Mouse (Mus musculus) c-Kit-positive CD71-negative TER-119-negative erythroid progenitor cells, embryonic 14.5 days (primary cell): ENCODE measurements around the gene Gpx4.
"Not testable (repeated sequence)": the region's sequence is repeated elsewhere in the genome, so short reads cannot be mapped to it uniquely, and the experiment has no call there.

ENCODE experiments used
- DNase-seq: peaks from one replicate; pipeline ENCODE4 v3.0.0-alpha.2; 2013; ENCODE audit warnings: low read depth

The Gpx4 gene

DNA sequence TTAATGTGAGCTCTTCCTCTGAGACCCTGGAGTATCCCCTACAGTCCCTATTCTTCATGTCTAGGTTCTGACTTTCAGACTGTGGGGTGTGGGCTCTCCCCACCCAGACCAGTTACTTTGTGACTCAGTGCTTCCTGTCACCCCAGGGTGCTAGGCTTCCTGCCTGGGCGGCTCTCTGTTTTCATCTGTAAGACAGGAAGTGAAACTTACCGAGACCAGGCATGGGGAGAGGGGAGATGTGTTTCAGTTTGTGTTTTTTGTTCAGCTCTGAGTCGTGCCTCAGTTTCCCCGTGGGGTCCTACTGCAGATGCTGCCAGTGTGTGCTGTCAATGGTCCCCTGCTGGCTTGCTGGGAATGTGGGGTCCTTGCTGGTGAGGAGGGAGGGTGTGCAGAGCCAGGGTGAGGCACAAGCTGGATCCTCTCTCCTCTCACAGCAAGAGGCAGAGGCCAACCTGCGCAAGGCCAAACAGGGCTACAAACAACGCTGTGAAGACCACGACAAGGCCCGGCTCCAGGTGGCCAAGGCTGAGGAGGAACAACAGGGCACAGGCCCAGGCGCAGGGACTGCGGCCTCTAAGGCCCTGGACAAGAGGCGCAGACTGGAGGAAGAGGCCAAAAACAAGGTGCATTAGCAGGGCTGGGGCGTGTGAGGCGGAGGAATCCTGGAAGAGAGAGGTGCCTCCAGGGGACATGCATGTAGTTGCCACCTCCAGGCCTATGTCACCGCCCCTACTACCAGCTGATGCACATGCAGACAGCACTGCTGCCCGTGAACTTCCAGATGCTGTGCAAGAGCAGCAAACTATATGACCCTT lies 22.5 kb upstream of the Gpx4 start:
- no peak for DNase-seq

DNA sequence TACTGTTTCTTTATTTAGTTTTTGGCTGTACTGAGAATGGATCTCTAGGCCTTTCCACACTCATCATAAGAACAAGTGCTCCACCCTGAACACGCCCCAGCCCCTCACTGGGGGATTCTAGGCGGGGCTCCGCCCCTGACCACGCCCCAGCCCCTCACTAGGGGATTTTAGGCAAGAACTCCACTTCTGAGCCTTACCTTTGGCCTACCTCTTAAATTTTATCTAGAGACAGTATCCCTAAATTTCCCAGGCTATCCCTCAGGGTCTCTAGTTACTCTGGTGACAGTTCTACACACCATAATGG lies 22.0 kb upstream of the Gpx4 start:
- no peak for DNase-seq

DNA sequence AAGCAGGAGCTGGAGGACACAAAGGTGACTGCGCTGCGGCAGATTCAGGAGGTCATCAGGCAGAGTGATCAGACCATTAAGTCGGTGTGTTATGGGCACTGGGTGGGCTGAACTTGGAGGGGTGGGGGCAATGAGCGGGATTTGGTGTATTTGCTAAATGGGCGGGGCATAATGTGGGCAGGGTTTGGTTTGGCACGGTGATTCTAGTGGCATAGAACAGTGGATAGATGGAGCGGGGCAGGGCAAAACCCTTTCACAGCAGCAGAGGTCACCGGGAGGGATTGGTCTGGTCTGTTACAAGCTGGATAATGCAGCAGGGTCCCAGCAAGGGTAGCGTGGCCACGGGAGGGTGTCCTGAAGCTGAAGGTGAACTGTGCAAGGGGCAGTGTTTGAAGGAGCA lies 21.5 kb upstream of the Gpx4 start:
- DNase-seq: no peak

DNA sequence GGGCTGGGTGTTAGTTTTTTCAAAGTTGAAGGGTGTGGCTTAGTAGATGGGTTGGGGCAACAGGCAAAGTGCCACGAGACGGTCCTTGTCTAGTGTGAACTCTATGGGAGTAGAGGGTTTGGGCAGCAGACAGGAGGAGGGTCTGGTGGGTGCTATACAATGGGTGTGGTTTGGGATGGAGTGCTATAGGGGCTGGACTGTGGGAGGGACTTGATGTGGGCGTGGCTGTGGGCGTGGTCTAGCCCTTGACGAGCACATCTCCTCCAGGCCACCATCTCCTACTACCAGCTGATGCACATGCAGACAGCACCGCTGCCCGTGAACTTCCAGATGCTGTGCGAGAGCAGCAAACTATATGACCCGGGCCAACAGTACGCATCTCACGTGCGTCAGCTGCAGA lies 21.1 kb upstream of the Gpx4 start:
- no peak for DNase-seq

DNA sequence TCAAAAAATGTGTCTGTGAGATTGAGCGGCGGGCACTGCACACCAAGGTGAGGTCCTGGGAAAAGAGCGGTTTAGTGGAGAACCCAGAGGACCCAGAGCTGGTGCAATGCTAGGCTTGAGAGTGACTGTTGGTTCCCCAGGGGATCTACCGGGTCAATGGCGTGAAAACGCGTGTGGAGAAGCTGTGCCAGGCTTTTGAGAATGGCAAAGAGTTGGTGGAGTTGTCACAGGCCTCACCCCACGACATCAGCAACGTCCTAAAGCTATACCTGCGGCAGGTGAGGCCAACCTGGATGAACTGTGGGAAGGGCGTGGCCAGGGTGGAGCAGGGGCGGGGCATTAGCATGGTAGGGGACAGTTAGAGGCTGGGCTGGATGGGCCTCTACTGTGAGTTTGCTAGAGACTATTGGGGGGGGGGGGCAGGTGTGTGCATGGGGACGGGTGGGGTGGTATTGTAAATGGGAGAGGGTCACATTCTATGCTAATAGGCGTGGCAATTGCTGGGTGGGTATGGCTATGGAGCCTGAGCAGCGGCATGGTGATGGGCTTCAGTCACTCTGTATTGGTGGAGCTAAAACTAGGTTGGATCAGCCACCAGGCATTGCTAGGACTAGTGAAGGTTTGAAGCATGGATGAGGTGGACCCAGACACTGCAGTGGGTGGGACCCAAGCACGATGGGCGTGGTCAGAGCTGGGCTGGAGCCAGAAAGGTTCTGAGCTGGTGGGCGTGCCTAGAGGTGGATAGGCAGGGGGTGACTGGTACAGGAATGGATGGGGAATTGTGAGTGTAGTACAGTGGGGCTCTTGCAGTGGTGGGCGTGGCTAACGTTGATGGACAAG lies 19.1 kb upstream of the Gpx4 start:
- DNase-seq: no peak

DNA sequence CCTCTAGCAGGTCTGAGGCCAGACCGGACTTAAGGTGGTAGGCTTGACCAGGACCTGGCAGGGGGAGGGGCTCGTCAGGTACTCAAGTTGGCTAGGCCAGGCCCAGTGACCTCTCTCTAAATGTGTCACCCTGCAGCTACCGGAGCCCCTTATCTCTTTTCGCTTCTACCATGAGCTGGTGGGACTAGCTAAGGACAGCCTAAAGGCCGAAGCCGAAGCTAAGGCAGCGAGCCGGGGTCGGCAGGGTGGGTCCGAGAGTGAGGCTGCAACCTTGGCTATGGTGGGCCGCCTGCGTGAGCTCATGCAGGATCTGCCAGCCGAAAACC lies 18.5 kb upstream of the Gpx4 start:
- no peak for DNase-seq

DNA sequence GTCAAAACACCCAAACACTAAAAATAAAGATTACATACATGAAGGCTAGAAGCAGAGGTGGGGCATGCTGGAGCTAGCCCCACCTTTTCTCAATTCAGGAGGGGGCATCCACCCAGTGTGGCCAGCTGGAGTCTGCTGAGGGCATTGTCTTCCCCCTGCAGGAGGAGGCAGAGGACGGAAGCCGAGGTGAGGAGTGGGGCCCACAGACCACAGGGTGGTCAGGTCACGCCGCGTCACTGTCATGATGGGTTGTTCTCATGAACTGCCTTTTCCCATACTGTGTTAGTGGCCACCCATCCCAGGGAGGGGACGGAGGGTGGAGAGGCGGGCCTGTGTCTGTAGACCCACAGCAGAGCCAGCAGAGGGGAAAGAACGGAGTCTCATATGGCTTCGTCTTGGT lies 16.8 kb upstream of the Gpx4 start:
- no peak for DNase-seq

DNA sequence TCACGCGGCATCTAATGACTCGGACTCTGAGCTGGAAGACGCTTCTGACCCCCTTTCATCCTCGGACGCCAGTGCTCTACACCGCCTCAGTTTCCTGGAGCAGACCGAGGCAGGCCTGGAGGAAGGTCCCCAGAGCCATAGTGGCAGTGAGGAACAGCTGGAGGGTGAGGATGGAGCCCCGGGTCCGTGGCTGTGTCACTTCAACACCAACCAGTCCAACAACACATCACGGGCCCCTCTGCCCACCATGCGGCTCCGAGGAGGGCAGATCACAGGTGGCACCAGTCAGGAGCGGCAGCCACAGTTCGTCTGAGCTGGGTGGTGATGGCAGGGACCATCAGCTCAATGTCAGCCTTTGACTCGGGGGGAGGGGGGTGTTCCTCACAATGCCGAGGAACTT lies 16.2 kb upstream of the Gpx4 start:
- DNase-seq: no peak

DNA sequence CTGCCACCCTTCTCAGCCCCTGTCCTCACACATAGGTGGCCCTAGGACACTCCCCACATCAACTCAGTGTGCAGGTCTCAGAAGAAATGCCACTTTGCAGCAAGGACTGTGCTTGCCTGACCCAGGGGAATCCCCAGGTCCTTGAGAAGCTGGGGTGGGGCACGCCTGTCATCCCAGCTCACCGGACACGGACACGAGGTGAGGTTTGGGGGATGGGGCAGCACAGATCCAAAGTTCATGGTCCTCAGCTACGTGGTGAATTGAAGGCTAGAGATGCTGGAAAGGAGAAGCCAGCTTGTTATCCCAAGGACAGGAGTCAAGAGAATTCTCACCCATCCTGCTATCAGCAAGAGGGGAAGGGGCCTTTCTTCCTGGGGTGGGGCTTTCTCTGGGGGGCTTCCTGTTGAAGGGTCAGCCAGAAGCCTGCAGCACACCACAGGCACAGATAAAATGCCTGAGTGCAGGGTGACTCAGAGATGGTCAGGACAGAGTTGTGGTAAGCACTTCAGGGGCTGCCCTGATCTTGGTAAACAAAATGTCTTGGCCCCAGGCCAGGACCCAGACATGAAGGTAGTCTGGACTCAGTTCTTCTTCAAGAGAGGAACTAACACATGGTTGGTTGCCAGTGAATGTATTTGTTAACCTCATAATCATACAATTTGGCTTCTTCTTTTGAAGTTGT lies 14.0 kb upstream of the Gpx4 start:
- DNase-seq: peak; percentile 72

DNA sequence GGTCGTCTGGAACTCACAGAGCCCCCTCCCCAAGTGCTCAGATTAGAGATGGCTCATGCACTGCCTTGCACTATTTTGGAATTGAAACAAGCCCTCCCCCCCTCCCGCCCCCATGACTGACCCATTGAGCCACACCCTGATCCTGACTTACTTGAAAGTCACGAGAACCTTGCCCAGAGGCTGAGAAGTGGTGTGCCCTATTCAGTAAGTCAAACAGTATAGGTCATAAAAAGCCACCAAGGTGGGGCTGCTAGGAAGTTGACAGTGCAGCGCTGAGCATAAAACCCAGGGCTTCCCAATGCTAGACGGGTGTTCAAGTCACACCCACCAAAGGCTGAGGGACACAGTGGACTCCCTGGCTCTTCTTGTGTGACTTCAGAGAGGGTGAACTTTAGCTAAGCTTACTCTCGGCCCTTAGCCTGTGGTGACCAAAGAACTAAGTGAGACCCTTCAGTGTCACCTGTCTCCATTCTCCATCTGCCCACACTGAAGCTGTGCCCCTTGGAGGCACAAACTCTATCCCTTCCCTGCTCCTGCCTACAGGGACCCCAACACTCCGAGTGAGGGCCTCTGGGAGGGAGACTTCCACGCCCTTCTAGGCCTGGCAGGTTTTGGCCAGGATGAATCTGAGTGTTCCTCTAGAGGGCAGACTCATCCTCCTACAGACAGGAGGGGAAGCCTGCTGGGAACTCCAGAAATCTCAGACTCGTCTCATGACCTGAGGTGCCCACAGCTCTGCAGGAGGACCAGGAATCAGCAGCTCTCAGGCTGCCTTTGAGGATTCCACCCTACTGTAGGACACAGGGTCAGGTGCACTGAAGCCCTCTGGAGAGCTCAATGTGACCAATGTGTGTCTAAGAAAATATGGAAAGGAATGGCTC lies 13.2 kb upstream of the Gpx4 start:
- no peak for DNase-seq

DNA sequence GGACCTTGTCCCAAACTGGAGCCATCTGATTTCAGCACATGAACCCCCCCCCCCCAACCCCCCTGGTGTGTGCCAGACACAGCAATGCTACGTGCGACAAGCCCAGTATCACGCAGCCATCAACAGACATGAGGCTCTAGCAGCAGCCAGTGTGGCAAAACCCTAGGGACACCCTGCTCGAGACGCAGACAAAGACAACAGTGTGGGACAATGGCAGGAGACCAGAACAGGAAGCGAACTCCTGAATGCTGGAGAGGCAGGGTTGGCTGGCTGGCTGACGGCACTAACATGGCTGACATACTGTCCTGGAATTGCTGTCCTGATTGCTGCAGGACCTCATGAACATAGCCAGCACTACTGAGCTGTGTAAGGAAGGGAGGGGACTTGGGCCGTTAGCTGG lies 11.8 kb upstream of the Gpx4 start:
- no peak for DNase-seq

DNA sequence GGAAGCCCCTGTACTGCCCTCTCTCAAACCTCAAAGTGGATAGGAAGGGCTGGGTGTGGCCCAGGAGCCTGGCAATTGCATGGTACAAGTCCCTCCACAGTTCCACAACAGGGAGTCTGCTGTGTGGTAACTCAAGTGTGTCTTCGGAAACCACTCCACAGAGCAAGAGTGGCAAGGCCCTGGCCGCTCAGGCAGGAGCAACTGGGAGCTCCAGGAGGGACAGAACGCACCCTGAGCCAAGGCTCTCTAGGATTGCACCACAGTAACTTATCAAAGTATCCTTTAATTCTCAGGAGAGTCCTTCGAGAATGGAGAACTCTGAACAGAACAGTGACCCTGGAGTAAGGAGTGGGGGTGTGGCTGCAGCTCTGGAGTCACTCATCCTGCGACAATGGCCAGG lies 11.3 kb upstream of the Gpx4 start:
- DNase-seq: no peak

DNA sequence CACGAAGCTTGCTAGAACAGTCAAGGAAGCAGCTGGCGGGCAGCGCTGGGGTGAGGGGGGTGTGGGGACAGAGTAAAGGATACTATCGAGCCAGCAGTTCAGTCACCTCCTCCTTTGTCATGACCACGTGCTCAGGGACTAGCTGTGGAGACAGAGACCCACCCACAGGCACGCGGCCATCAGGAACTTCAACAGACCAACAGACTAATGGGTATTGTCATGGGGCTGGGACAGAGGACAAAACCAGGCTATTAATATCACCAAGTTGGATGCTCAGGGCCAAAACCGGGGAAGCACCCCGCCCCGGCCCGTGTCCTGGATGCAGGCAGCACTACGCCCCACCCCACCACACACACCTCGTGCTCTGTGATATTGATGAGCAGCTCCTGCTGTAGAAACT lies 10.1 kb upstream of the Gpx4 start:
- DNase-seq: no peak

DNA sequence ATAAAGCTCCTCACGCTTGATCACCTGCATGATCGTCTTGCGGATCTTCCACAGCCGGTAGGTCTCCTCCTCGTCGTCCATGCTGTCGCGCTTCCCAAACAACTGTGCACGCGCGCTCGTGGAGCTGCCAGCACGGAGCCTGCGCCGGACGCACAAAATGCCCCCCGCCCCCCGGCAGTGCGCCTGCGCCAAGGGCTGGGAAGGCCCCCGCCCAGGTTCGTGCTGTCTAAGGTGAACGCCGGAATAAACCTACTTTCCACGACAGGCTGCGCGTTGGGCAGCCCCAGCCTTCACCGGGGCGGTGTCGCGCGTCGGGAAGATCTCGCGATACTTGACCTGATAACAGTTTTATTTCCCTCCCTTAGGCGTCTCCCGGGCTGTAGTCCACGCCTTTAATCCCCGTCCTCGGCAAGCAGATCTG lies 7.4 kb upstream of the Gpx4 start, which contains the start of gene Polr2e:
Gene Polr2e, minus strand, starts transcription at position 237 of the 421 bp plus-strand sequence.
- peak; percentile 97 for DNase-seq

DNA sequence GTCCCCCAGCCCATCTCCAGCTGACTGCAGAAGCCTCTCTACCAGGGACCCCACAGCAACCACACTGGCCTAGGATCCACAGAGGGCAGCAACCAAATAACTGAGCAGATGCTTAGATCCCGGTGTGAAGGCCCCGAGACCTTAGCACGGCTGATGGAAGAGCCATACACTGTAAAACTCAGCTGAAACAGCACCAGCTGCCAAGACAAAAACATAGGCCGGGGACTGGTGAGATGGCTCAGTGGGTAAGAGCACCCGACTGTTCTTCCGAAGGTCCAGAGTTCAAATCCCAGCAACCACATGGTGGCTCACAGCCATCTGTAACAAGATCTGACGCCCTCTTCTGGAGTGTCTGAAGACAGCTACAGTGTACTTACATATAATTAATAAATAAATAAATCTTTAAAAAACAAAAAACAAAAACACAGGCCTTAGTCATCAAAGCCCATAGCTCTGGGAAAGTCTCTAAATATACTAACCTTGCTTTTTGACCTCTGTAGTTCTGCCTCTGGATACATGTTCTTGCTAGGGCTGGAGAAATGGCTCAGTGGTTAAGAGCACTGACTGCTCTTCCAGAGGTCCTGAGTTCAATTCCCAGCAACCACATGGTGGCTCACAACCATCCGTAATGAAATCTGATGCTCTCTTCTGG lies 5.4 kb upstream of the Gpx4 start:
- not testable (repeated sequence) for DNase-seq

DNA sequence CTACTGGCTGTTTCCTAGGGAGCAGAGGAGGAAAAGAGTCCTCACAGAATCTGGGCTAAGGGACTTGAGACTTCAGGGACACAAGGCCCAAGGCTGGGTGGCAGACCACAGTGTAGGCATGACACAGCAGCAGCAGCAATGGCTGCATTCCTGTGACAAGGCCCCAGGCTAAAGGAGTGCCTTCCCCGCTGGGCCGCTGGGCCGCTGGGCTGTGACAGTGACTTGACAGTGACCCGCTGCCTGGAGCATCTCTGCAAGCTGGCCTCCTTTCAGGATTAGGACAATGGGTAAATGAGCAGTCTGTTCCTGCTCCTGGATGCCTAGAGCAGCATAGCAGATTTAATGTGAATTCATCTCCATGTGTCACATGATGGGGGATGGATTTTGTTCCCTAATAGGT lies 2.9 kb upstream of the Gpx4 start:
- DNase-seq: no peak

DNA sequence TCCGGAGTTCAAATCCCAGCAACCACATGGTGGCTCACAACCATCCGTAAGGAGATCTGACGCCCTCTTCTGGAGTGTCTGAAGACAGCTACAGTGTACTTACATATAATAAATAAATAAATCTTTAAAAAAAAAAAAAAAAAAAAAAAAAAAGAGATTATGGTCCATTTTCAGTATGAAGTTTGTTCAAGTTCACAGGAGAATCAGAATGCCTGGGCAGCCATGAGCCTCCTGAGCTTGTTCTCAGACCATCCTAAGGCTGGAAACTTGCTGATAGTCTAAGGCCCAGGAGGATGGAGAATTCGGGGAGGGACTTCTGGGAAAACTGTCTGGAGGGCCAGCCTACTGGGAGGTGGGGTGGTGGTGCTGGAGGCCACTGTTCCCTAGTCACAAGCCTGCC lies 1.6 kb upstream of the Gpx4 start:
- DNase-seq: not testable (repeated sequence)

DNA sequence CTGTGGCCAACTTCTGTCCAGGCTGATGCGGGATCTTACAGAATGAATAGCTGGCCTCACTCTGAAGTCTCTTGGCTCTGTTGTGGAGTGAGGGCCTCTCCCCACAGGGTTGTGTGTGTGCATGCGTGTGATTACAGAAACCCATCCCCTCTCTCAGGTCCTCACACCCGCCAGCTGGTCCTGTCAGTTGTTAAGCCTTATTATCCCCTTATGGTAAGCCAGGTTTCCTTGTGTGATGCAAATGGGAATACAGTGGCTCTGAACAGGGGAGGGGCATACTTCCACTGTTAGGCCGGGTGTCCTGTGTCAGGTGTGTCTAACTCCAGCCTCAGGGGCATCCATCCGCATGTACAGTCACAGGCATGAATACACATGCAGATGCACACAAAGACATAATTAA lies 1.2 kb upstream of the Gpx4 start:
- DNase-seq: no peak

DNA sequence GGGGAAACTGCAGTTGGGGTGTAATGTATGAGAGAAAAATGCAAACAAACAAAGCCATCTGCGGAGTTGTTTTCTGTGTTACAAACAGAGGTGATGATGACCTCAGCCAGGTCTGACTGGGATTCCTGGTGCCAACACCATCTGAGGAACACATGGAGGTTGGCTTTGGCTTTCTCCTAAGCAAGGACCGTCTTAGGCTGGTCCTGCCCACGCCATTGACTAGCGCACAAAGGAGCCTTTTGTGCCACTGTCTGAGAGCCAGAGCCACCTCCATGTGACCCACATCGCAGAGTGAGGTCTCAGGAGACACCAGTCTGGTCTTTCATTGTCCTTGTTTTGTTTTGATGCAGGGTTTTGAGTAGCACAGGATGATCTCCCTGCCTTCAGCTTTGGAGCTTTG lies 1.4 kb downstream of the Gpx4 start:
- DNase-seq: no peak

DNA sequence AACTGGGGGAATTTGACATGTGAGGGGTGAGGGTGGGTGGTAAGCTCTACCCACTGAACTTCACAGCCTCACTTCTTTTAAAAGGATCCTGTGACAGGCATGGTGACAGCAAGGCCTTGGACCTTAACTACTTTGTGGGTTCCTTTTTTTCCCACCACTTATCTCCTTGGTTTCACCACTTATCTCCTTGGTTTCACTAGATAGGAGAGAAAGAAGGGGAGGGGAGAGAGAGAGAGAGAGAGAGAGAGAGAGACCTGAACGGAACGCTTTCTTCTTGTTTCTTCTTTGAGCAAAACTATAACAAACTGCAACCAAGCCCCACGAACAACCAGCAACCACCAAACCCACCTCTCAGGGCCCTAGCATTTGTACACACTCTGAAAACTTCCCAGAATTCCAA lies 1.9 kb downstream of the Gpx4 start:
- no peak for DNase-seq

DNA sequence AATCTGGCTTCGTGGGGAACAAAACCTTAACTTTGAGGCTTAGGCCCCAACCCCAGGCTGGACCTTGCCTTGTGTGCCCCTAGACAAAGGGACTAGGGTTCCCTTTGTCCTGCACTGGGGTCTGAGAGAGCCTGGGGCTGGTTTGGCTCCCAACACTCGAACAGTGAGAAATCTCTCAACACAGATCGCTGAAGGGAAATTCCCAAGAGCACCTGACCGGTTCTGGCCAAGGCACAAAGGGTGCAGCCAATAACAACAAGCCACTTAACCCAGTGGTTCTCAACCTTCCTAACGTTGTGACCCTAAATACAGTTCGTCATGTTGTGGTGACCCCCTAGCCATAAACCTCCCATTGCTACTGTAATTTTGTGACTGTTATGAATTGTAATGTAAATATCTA lies 3.3 kb downstream of the Gpx4 start:
- DNase-seq: no peak
